Mouse (Mus musculus): ENCODE measurements around the gene Frmpd4. TPM values are rescaled to one million over a fixed set of nuclear protein-coding genes. Genes with fewer than 3 reads are reported as not detected.

Frmpd4 gene
- total RNA-seq, 2 experiments from 2014 or later, result 40.0 to 42.7 TPM

GRCm38 (mm10) chrX:168163001-168163400, 414.0 kb downstream of the Frmpd4 start:
- intact Hi-C loops (cut with DNase I), result no loop called here
- no peak for DNase-seq (ENCODE audit: low spot score in 2 of 2)

GRCm38 (mm10) chrX:168158866-168159265, 418.2 kb downstream of the Frmpd4 start:
- intact Hi-C loops (cut with DNase I), result no loop called here
- DNase-seq (ENCODE audit: low spot score in 2 of 2), result no peak

GRCm38 (mm10) chrX:168141051-168141450, 436.0 kb downstream of the Frmpd4 start:
- intact Hi-C loops (cut with DNase I), result no loop called here

GRCm38 (mm10) chrX:168124043-168124442, 453.0 kb downstream of the Frmpd4 start:
- intact Hi-C loops (cut with DNase I), result no loop called here
- no peak for DNase-seq (ENCODE audit: low spot score in 2 of 2)

More at GRCm38 (mm10) chrX:168141051-168141450, 436.0 kb downstream of the Frmpd4 start:
- DNase-seq (ENCODE audit: low spot score in 2 of 2), result no peak

GRCm38 (mm10) chrX:168123589-168123965, 453.5 kb downstream of the Frmpd4 start:
- intact Hi-C loops (cut with DNase I), result no loop called here
- DNase-seq (ENCODE audit: low spot score in 2 of 2), result no peak

GRCm38 (mm10) chrX:168122806-168123588, 454.0 kb downstream of the Frmpd4 start:
- intact Hi-C loops (cut with DNase I), result no loop called here

GRCm38 (mm10) chrX:168041589-168041988, 535.4 kb downstream of the Frmpd4 start:
- peak in 1 of 2 experiments; percentile 20 for DNase-seq (ENCODE audit: low spot score in 2 of 2)
- intact Hi-C loops (cut with DNase I), result no loop called here

More at GRCm38 (mm10) chrX:168122806-168123588, 454.0 kb downstream of the Frmpd4 start:
- DNase-seq (ENCODE audit: low spot score in 2 of 2), result peak; percentile 26 to 31

GRCm38 (mm10) chrX:168020574-168021145, 556.4 kb downstream of the Frmpd4 start:
- intact Hi-C loops (cut with DNase I), result no loop called here
- no peak for DNase-seq (ENCODE audit: low spot score in 2 of 2)

- no peak for DNase-seq (ENCODE audit: low spot score in 2 of 2)
- intact Hi-C loops (cut with DNase I), result no loop called here
These were observed 559.2 kb downstream of the Frmpd4 start for GRCm38 (mm10) chrX:168017792-168018191.

- DNase-seq (ENCODE audit: low spot score in 2 of 2), result no peak
- intact Hi-C loops (cut with DNase I), result no loop called here
These were observed 592.2 kb downstream of the Frmpd4 start for GRCm38 (mm10) chrX:167984835-167985234.

- intact Hi-C loops (cut with DNase I), result no loop called here
- no peak for DNase-seq (ENCODE audit: low spot score in 2 of 2)
These were observed 625.8 kb downstream of the Frmpd4 start for GRCm38 (mm10) chrX:167951207-167951606.

- no peak for DNase-seq (ENCODE audit: low spot score in 2 of 2)
- intact Hi-C loops (cut with DNase I), result no loop called here
These were observed 667.5 kb downstream of the Frmpd4 start for GRCm38 (mm10) chrX:167909483-167909882.

GRCm38 (mm10) chrX:167901046-167901445, 676.0 kb downstream of the Frmpd4 start:
- DNase-seq (ENCODE audit: low spot score in 2 of 2), result no peak
- intact Hi-C loops (cut with DNase I), result no loop called here

GRCm38 (mm10) chrX:167854821-167855220, 722.2 kb downstream of the Frmpd4 start:
- DNase-seq (ENCODE audit: low spot score in 2 of 2), result no peak
- intact Hi-C loops (cut with DNase I), result no loop called here

- no peak for DNase-seq (ENCODE audit: low spot score in 2 of 2)
- intact Hi-C loops (cut with DNase I), result no loop called here
These were observed 744.5 kb downstream of the Frmpd4 start for GRCm38 (mm10) chrX:167832543-167832942.

GRCm38 (mm10) chrX:167828456-167828855, 748.6 kb downstream of the Frmpd4 start:
- intact Hi-C loops (cut with DNase I), result no loop called here
- DNase-seq (ENCODE audit: low spot score in 2 of 2), result peak; percentile 8 to 55

- peak in 1 of 2 experiments; percentile 9 for DNase-seq (ENCODE audit: low spot score in 2 of 2)
- intact Hi-C loops (cut with DNase I), result no loop called here
These were observed 759.7 kb downstream of the Frmpd4 start for GRCm38 (mm10) chrX:167817363-167817762.

GRCm38 (mm10) chrX:167810120-167810519, 766.9 kb downstream of the Frmpd4 start:
- DNase-seq (ENCODE audit: low spot score in 2 of 2), result no peak
- intact Hi-C loops (cut with DNase I), result no loop called here

GRCm38 (mm10) chrX:167808572-167808971, 768.5 kb downstream of the Frmpd4 start:
- intact Hi-C loops (cut with DNase I), result no loop called here
- DNase-seq (ENCODE audit: low spot score in 2 of 2), result peak in 1 of 2 experiments; percentile 4

GRCm38 (mm10) chrX:167788737-167789136, 788.3 kb downstream of the Frmpd4 start:
- intact Hi-C loops (cut with DNase I), result no loop called here
- DNase-seq (ENCODE audit: low spot score in 2 of 2), result no peak

- intact Hi-C loops (cut with DNase I), result no loop called here
- no peak for DNase-seq (ENCODE audit: low spot score in 2 of 2)
These were observed 793.5 kb downstream of the Frmpd4 start for GRCm38 (mm10) chrX:167783526-167783925.

Data from left cerebral cortex, postnatal 14 days (tissue).